Mouse (Mus musculus): ENCODE measurements at regions not wholly inside any gene's neighbourhood (a gene's known extent, or its start where the extent isn't known, plus 50 kb on each side); places are given as distances from the start of the nearest gene placed in this dataset.
A peak's percentile ranks its signal among the peaks of the same experiment; 100 is the strongest.

DNA sequence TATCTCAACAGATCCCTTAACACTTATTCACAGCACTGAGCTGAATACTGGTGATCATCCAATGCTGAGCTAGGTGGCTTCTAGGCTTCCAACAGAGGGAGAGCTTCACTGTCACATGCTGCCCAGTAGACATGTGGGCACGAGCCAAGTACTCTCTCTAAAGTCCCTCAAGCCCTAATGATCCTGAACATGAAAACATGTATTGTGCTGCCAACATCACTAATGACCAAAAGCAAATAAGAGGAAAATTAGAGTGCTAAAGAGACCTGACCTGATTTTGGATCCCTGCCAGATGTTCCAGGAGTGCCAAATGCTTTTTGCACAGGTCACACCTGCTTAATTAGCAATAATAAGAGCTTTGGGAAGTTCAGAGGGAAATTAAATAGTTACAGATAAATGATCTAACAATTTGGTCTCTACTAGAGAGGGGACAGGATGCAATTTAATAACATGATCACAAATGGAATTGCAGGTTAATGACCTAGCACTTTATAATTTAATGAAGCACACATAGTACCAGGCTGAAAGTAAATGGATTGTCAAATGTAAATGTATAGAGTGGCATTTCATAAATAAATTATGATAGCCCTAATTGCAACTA lies 215.6 kb upstream of the Ins1 start:
- no peak for DNase-seq (ENCODE audit: low spot score in 2 of 2)
- intact Hi-C loops (cut with DNase I): no loop called here

DNA sequence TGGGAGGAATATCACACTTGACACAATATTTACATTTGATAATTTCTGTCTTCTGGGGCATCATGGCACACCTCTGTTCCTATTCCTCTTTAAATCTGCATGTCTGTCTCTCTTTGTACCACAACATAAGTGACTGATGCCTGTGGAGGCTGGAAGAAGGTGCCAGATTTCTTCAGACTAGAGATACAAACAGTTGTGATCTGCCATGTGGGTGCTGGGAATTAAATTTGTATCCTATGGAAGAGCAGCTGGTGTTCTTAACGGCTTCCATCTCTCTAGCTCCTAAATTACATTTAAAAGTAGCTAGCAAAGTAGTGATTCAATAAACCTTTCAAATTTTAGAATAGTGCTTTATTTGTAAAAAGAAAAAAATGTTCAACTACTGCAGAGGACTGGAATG lies 195.3 kb upstream of the Ins1 start:
- DNase-seq (ENCODE audit: low spot score in 2 of 2): peak; percentile 27 to 82
- intact Hi-C loops (cut with DNase I): no loop called here

DNA sequence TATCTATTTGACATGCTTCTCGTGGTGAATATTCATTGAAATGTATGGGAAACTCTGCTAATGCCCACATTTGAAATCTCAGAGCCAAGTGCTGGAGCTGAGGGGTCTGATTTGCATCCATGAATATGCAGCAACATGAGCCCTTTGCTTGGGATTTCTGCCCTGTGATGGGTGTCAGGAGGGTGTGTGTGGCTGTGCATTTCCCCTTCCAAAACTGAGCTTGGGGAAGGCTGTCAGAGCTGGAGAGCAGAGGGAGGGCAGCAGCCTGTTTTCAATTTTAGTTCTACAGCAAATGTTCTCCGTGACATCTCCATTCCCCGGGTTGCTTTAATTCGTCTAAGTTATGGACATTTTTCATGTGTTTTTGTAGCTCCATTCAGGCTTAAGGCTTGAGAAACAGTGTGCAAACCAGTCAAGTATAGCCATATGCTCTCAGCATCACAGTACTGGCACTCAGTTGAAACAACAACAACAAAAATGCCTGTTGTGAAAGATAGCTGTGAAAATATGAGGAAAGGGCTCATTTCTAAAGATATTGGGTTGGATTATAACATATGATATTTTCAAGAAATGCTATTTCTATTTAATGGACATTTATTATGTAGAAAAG lies 194.1 kb upstream of the Ins1 start:
- peak in 1 of 2 experiments; percentile 9 for DNase-seq (ENCODE audit: low spot score in 2 of 2)
- intact Hi-C loops (cut with DNase I): no loop called here

DNA sequence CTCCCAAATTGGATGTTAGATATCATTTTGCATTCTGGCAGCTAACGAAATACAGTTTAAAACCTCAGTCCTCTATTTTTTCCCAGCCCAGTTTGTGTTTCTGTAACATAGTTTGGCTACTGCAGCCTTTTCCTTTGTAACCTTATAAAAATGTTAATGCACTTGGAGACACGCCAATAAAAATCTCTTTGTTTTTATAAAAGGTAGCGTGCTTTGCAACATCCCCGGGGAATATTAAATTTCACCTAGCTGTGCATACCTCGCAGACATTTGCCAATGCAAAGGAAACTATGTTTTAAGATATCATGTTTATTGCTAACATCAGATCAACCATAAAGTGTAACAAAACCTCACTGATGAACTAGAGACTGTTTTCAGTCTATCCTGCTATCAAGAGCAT lies 192.9 kb upstream of the Ins1 start:
- intact Hi-C loops (cut with DNase I): no loop called here

DNA sequence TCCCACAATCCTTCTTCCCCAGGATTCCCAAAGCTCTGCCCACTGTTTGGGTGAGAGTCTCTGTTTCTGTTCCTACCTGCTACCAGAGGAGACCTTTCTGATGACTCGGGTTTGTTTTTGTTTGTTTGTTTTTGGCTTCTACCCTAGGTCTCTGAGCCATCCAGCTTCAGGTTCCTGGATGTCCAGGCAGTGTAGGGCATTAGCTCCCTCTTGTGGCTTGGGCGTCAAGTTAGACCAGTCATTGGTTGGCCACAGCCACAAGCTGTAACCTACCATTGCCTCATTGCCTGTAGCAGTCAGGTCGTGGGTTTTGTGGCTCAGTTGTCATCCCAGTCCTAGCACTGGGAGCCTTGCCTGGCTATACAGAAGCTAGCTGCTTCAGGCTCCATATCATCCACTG lies 185.1 kb upstream of the Ins1 start:
- peak in 1 of 2 experiments; percentile 3 for DNase-seq (ENCODE audit: low spot score in 2 of 2)
- intact Hi-C loops (cut with DNase I): no loop called here

More for the DNA sequence above, 192.9 kb upstream of the Ins1 start:
- no peak for DNase-seq (ENCODE audit: low spot score in 2 of 2)

DNA sequence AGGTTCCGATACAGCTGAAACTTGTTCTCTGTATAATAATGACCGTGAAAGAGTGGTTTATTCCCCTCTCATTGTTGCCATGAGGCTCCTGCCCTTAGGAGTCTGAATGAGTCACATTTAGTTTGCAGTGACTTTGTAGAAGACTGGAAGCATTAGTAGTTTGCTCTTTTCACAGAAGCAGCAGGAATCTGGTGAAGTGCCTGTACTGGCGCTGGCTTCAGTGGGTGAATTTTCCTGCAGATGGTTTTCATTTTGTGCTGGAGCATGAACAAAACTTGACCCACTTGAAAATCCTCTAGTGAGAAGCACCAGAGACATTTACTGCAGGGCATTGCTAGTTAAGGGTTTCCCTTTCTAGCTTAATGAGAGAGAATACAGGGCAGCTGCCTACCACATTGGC lies 151.7 kb upstream of the Ins1 start:
- intact Hi-C loops (cut with DNase I): no loop called here
- DNase-seq (ENCODE audit: low spot score in 2 of 2): peak in 1 of 2 experiments; percentile 23

Measured in left cerebral cortex, postnatal 25 days (tissue).